Mouse (Mus musculus) right cerebral cortex, adult 18-20 months (tissue): ENCODE data around the gene Ddx47.

Experiments
- DNase-seq: peaks from one replicate; pipeline ENCODE4 v3.0.0; 2022; ENCODE audit warnings: mixed read lengths

Ddx47 gene

GRCm38 (mm10) chr6:135011048-135011733 is at the start of gene Ddx47:
TSS of gene Ddx47 (plus strand) at chr6:135011612.
- peak; percentile 96 for DNase-seq

- DNase-seq = no peak
Observed at GRCm38 (mm10) chr6:134961858-134962517, 49.4 kb upstream of the Ddx47 start.

DNA sequence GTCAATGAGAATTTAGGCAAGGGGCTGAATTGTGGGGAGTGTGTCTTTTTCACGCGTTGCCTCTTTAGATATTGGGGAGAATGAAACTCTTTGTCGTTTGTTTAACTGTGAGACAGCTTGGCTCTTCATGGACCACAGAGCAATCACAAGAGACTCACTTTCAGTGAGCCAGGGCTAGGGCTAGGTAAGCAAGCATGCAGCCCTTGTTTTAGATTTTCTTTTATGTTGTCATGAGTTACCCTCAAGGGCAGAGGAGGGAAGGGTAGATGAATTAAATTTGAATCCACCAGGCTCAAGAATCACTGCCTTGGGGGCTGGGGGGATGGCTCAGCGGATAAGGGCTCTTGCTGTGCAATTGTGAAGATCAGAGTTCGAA is 48.9 kb upstream of the Ddx47 start:
- DNase-seq = no peak

- no peak for DNase-seq
Observed at GRCm38 (mm10) chr6:134963910-134964309, 47.5 kb upstream of the Ddx47 start.

- no peak for DNase-seq
Observed at GRCm38 (mm10) chr6:134966681-134967080, 44.7 kb upstream of the Ddx47 start.

DNA sequence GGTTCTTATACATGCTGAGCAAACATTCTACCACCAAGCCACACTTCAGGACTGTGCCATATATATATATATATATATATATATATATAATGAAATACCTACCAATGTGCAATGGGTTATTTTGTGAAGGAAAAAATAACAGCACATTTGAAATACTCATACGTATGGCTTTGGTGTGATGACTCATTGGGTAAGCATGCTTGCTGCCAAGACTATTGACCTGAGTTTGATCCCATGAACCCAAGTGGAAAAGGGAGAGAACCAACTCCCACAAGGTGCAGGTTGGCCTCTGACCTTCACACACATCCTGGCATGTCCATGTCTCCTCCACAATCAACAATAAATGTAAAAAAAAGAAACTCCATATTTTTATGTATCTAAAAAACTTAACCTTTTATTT is 43.1 kb upstream of the Ddx47 start:
- DNase-seq = no peak

- no peak for DNase-seq
Observed at GRCm38 (mm10) chr6:134969498-134969897, 41.9 kb upstream of the Ddx47 start.

DNA sequence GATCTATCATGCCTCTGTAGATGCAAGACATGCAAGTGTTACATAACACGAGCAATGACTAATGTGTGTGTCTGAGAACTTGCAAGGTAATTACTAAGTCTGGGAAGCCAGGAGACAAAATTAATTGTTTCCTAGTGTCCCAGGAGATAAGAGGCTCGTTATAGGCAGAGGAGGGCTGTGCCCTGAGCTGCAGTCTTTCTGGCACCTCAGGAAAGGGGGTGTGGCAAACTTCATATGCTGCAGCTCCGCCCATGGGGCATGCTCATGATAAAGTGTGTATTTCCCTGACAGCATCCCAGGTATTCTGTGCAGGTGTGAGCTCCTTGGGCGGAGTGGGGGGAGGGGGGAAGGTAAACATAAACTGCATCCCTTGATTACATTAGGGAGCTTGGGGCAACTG is 39.3 kb upstream of the Ddx47 start:
- no peak for DNase-seq

- no peak for DNase-seq
Observed at GRCm38 (mm10) chr6:134976628-134977027, 34.8 kb upstream of the Ddx47 start.

- DNase-seq = no peak
Observed at GRCm38 (mm10) chr6:134981231-134982062, 30.0 kb upstream of the Ddx47 start, which contains the start of gene Apold1. TSS of gene Apold1 (plus strand) at chr6:134981718.

DNA sequence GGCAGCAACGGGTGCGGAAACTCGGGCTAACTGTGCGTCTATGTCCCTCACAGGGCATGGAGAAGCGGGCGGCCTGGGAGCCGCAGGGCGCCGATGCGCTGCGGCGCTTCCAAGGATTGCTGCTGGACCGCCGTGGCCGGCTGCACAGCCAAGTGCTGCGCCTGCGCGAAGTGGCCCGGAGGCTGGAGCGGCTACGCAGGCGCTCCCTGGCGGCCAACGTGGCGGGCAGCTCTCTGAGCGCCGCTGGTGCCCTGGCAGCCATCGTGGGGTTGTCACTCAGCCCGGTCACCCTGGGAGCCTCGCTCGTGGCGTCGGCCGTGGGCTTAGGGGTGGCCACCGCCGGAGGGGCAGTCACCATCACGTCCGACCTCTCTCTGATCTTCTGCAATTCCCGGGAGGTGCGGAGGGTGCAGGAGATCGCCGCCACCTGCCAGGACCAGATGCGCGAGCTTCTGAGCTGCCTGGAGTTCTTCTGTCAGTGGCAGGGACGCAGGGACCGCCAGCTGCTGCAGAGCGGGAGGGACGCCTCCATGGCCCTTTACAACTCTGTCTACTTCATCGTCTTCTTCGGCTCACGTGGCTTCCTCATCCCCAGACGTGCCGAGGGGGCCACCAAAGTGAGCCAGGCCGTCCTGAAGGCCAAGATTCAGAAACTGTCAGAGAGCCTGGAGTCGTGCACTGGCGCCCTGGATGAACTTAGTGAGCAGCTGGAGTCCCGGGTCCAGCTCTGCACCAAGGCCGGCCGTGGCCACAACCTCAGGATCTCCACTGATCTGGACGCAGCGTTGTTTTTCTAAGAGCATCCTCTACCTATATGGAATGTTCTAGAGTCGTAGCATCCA is 27.7 kb upstream of the Ddx47 start:
- peak; percentile 92 for DNase-seq

DNA sequence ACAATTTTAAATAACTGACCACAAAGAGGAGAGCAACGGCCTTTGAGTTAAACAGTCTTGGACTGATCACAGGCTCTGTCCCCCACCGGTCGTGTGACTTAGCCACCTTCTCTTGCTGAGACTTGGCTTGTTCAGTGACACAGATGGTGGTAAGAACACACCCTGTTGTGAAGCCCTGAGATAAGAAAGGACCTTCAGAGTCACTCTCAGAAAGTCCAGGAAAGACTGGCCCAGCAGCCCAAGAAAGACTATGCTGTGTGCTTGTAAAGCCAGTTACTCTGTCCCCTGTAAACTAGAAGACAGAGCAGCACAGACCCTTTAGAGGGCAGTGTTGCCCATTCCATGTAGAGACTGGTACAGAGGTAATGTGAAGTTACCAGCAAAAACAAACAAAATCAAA is 26.7 kb upstream of the Ddx47 start:
- DNase-seq = no peak

GRCm38 (mm10) chr6:134988377-134988776 is 23.0 kb upstream of the Ddx47 start:
- no peak for DNase-seq

DNA sequence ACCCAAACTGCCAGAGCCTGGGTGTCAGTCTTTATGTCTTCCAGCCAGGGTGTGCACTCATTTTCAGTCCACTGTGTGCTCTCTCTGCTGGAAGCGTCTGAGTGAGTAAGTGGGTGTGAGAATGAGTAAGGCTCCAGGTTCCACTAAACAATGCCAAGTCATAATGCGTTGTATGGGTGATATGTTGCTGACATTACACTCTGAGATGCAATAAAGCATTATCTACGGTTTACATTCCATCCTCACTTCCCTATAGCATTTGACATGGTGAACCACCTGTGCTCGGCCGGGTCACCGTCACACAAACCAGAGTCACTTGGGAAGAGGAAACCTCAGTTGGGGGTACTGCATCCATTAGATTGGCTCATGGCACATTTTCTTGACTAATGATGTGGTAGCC is 20.7 kb upstream of the Ddx47 start:
- peak; percentile 29 for DNase-seq

GRCm38 (mm10) chr6:134994031-134994651 is 17.3 kb upstream of the Ddx47 start:
- DNase-seq = peak; percentile 67

DNA sequence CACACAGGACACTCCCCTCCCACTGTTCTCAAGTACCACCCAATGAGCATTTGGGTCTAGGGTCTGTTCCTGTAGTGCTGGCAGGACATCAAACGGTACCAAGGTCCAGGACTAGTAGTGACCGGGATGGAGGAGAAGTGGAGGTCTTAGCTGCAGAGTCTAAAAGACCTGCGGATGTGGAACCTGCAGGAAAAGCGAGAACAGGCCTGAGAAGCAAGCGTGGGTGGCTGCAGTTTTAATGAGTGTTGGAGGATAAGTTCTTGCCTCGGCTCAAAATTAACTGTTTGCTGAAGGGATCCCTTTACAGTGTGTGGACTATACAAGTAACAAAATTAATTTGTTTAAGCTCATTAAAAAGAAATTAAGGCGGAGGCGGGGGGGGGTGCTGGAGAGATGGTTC is 16.4 kb upstream of the Ddx47 start:
- peak; percentile 60 for DNase-seq

GRCm38 (mm10) chr6:134996918-134997317 is 14.5 kb upstream of the Ddx47 start:
- DNase-seq = no peak

GRCm38 (mm10) chr6:134998076-134998475 is 13.3 kb upstream of the Ddx47 start:
- DNase-seq = no peak

DNA sequence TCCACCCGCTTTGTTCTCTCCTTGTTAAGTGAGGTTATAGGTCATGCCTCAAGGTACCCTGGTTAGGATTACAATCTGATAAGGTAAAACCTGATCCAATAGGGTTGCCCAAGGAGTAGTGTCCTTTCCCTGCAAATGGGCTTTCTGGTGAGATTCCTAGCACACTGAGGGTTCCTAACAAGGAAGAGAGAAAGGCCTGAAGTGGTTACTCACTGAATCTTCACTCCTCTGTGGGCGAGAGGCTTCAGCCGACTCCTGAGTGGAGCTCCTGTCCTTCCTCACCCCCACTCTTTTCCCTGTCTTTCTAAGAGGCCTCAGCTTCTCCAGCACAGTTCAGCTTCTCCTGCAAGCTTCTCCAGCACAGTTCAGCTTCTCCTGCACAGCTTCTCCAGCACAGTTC is 12.6 kb upstream of the Ddx47 start:
- no peak for DNase-seq

DNA sequence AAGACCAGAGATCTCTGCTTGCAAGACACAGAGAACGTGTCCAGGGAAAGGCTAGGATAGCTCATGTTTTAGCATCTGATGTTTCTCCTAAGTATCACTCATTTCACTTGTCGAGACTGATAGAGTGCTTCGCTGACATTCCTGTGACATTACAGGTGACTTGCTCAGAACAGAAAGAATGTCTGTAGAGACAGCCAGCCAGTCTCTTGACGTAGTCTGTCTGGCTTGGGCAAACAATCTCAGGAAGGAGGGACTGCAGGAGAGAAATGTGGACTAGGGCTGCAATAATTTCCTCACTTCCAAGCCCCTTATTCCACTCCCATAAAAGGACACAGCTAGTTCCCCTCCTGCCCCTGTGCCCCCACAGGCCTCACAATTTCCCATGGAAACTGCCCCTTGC is 11.1 kb upstream of the Ddx47 start:
- no peak for DNase-seq

- DNase-seq = no peak
Observed at GRCm38 (mm10) chr6:135001991-135002390, 9.4 kb upstream of the Ddx47 start.

- DNase-seq = no peak
Observed at GRCm38 (mm10) chr6:135006372-135006771, 5.0 kb upstream of the Ddx47 start.
